Mouse (Mus musculus): ENCODE measurements around the gene Cdc34. TPM values are rescaled to one million over a fixed set of nuclear protein-coding genes. Genes with fewer than 3 reads are reported as not detected.

The Cdc34 gene
- 73.1 and 81.9 TPM in 2 replicates for polyA plus RNA-seq (2015; fragmentation: Nextera tagmentation; extraction: Ambion mirVana)

DNA sequence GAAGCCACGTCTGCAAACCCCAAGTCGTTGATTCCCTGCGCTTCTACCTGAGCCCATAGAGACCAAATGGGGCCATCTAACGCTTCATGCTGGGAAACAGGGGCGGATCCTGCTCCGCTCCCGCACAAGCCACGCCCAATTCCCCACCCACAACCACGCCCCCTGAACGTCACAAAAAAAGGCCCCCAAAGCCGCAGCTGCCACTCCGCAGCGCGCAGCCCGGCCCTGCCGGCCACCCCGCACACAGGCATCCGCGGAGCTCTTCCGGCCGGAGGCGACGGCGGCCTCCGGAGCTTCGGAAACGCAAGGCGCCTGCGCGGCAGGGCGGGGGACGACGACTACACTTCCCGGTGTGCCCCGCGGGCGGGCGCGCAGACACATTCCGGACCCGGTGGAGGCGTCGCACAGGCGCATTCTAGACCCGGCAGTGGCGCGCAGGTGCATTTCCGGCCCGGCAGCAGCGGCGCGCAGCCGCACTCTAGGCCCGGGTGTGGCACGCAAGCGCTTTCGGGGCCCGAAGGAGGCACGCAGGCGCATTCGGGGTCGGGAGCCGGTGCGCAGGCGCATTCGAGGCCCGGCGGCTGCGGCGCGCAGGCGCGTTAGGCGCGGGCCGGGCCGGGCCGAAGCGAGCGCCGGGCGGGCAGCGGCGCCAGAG lies at the start of gene Cdc34:
Cdc34 (plus strand) TSS at position 605 of the 655 bp plus-strand sequence.
- H3K9ac ChIP-seq (ENCODE audit: low read depth, low read length), result peak within 1 kb of the TSS; percentile 78
- peaks cover 12% of the 10 kb centered on the region for H3K36me3 ChIP-seq (ENCODE audit: control insufficient read depth, insufficient read depth, low read length)
- peak within 1 kb of the TSS; percentile 96 for H3K4me2 ChIP-seq (ENCODE audit: low read length)
- under 1% methylated on average over 67 of the region's 84 CpGs for WGBS
- H3K9me3 ChIP-seq (replicated peaks; ENCODE audit: control insufficient read depth, low read length, poor library complexity, severe bottlenecking), result no peaks in the 10 kb centered on the region
- peaks cover 18% of the 10 kb centered on the region for H3K4me1 ChIP-seq (ENCODE audit: control insufficient read depth, insufficient read depth, low read length)
- no peaks in the 10 kb centered on the region for H3K27me3 ChIP-seq (ENCODE audit: control insufficient read depth, insufficient read depth, low read depth, low read length)
- peak within 1 kb of the TSS; percentile 81 for H3K4me3 ChIP-seq (ENCODE audit: low read depth, low read length)
- ATAC-seq, result peak; percentile 95
- peak within 1 kb of the TSS; percentile 90 for H3K27ac ChIP-seq (ENCODE audit: low read length)

DNA sequence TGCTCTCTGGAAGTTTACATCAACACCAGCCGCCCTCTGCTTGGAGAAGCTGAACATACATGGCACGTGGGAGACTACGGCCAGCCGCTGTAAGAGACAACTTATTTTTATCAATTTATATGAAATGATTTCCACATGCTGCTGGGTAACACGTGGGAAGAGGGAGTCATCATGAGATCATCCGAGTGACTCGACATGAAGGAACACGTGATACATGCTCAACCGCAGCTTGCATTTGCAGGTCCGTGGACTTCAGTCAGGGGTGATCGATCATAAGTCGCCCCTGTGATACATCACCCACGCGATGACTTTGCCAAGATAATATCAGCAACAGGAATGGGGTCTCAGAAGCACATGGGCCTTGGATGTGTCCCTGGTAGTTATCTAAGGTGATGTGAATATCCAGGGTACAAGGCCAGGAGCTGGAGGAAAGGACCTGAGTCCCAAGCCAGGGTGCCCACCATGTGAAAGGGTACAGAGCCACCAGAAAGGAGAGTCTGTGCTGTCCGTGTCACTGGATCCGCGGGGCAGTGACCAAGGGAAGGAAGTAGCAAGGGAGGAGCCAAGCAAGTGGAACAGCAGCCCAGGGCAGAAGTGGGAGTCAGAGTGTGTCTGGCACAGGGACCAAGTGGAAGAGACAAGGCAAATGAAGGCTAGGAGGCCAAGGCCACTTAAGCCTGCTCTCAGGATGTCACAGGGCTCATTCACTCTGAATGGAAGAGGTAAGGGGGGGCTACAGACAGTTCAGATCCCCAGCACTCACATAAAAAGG lies 48.8 kb upstream of the Cdc34 start:
- WGBS, result 88% methylated on average over 17 of the region's 17 CpGs
- Histone ChIP-seq H3K4me2 (ENCODE audit: low read length) (no peak overlapping the region), H3K36me3 (ENCODE audit: control insufficient read depth, insufficient read depth, low read length) (no peaks in the 10 kb centered on the region), H3K27me3 (ENCODE audit: control insufficient read depth, insufficient read depth, low read depth, low read length) (no peaks in the 10 kb centered on the region), H3K4me1 (ENCODE audit: control insufficient read depth, insufficient read depth, low read length) (peaks cover 6% of the 10 kb centered on the region), H3K9ac (ENCODE audit: low read depth, low read length) (no peak overlapping the region), H3K27ac (ENCODE audit: low read length) (no peak overlapping the region), H3K4me3 (ENCODE audit: low read depth, low read length) (no peak overlapping the region), H3K9me3 (replicated peaks; ENCODE audit: control insufficient read depth, low read length, poor library complexity, severe bottlenecking) (no peaks in the 10 kb centered on the region)
- no peak for ATAC-seq

DNA sequence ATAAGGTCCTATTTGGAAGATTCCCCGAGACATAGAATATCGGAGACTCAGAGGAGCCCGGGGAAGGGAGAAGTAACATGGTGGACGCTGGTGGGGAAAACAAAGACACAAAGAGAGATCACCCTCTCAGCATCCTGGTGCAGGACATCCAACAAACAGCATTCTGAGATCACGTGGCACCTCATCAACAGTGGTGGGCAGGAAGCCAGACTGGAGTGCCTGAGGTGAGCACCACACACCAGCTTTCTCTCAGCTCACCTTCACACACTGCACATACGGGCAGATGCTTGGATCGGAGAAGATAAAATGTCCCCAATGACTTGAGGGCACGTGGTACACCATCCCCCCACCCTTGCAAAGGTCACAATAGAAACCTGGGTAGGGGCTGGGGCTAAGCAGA lies 45.7 kb upstream of the Cdc34 start:
- ATAC-seq, result no peak; the same call in 1 of the 2 replicates
- peaks cover 2% of the 10 kb centered on the region; the same call in 1 of the 2 replicates for H3K27me3 ChIP-seq (ENCODE audit: control insufficient read depth, insufficient read depth, low read depth, low read length)

DNA sequence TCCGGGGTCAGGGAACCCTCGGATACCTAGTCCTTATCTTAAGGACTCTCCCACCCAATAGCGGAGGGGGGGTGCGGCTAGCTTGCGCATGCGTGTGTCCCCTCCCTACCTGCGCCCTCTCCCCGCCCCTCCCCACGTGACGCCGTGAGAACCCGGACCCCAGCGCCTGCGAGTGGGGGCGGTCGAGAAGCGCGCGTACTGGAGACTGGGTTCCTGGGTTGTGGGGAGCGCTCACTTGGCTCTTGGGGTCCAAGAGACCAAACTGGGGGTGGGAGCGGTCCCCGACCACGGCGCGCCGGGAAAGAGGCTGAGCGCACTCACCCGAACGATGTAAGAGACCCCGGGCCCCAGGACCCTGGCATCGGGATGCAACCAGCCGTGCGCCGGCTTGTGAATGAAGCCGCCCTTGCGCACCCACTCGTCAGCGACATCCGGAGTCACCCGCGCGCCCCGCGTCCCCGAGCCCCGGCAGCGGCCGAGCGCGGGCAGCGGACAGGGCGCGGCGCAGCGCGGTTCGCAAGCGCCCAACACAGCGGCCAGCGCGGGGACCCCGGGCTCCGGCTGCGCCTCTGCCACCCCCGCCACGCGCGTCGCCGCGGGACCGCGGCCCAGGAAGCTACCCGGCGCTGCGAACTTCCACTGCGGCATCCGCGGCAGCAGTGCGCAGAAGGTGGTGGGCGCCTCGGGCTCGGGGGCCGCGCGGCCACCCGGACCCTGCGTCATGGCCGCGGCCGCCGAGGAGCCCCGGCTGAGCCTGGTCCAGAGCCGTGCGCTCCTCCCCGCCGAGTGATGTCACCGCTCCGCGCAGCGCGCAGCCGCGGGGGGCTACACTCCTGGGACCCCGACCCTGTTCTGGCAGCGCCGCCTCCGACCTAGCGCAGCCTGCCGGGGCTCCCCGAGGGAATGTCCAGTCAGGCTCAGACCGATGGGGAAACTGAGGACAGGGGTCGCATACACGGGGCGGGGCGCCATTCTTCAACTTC lies 44.6 kb upstream of the Cdc34 start, which contains the start of gene Shc2:
Shc2 (minus strand) TSS at position 791 of the 983 bp plus-strand sequence.
- WGBS, result under 1% methylated on average over 74 of the region's 116 CpGs
- peaks cover 15% of the 10 kb centered on the region for H3K4me1 ChIP-seq (ENCODE audit: control insufficient read depth, insufficient read depth, low read length)
- H3K36me3 ChIP-seq (ENCODE audit: control insufficient read depth, insufficient read depth, low read length), result no peaks in the 10 kb centered on the region
- peak; percentile 91 for ATAC-seq
- peak within 1 kb of the TSS; percentile 83 for H3K4me3 ChIP-seq (ENCODE audit: low read depth, low read length)
- peak within 1 kb of the TSS; percentile 95 for H3K9ac ChIP-seq (ENCODE audit: low read depth, low read length)
- H3K27me3 ChIP-seq (ENCODE audit: control insufficient read depth, insufficient read depth, low read depth, low read length), result peaks cover 2% of the 10 kb centered on the region; the same call in 1 of the 2 replicates
- H3K9me3 ChIP-seq (replicated peaks; ENCODE audit: control insufficient read depth, low read length, poor library complexity, severe bottlenecking), result no peaks in the 10 kb centered on the region
- H3K4me2 ChIP-seq (ENCODE audit: low read length), result peak within 1 kb of the TSS; percentile 90
- H3K27ac ChIP-seq (ENCODE audit: low read length), result peak within 1 kb of the TSS; percentile 93

More for the DNA sequence above, 45.7 kb upstream of the Cdc34 start:
- H3K27ac ChIP-seq (ENCODE audit: low read length), result no peak overlapping the region
- peak overlapping the region; percentile 83 for H3K4me3 ChIP-seq (ENCODE audit: low read depth, low read length)
- no peaks in the 10 kb centered on the region for H3K36me3 ChIP-seq (ENCODE audit: control insufficient read depth, insufficient read depth, low read length)
- WGBS, result 70% methylated on average over 8 of the region's 8 CpGs
- peaks cover 15% of the 10 kb centered on the region for H3K4me1 ChIP-seq (ENCODE audit: control insufficient read depth, insufficient read depth, low read length)
- H3K4me2 ChIP-seq (ENCODE audit: low read length), result peak overlapping the region; percentile 90
- H3K9ac ChIP-seq (ENCODE audit: low read depth, low read length), result peak overlapping the region; percentile 95; the same call in 1 of the 2 replicates
- no peaks in the 10 kb centered on the region for H3K9me3 ChIP-seq (replicated peaks; ENCODE audit: control insufficient read depth, low read length, poor library complexity, severe bottlenecking)

DNA sequence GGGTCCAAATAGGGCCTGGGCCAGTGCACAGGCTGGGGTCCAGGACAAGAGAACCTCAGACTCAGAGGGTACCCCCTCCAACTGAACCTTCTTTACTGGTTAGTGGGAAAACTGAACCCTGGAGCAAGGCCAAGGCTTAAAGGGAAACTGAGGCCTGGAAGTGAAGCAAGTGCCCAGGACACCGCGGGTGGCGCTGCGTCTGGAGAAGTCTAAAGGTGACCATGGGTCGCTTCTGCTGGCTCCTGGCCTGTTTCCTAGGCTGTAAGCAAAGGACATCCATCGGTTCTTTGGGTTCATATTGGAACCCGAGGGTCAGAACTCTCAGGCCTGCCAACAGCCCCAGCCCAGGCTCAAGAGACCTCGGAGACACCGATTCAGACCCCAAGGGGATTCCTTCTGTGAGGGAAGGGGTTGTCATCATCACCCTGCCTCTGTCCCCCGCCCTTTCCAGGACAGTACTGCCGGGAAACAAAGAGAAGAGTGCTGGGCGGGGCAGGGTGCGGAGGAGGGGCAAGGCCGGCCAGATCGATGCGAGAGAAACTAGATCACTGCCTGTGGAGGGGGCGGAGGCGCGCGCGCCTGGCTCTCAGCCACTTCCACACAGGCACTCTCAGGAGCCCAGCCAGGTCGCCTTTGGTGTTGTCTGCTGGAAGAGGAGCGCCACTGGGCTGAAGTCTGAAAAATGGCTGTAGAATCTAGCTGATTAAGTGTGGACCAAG lies 43.4 kb upstream of the Cdc34 start:
- Histone ChIP-seq H3K27me3 (ENCODE audit: control insufficient read depth, insufficient read depth, low read depth, low read length) (peaks cover 2% of the 10 kb centered on the region; the same call in 1 of the 2 replicates), H3K9me3 (replicated peaks; ENCODE audit: control insufficient read depth, low read length, poor library complexity, severe bottlenecking) (no peaks in the 10 kb centered on the region), H3K4me1 (ENCODE audit: control insufficient read depth, insufficient read depth, low read length) (peaks cover 15% of the 10 kb centered on the region), H3K36me3 (ENCODE audit: control insufficient read depth, insufficient read depth, low read length) (no peaks in the 10 kb centered on the region), H3K9ac (ENCODE audit: low read depth, low read length) (peak overlapping the region; percentile 95), H3K27ac (ENCODE audit: low read length) (no peak overlapping the region; the same call in 1 of the 2 replicates), H3K4me2 (ENCODE audit: low read length) (peak overlapping the region; percentile 90), H3K4me3 (ENCODE audit: low read depth, low read length) (no peak overlapping the region)
- 4% methylated on average over 23 of the region's 23 CpGs for WGBS
- no peak for ATAC-seq

DNA sequence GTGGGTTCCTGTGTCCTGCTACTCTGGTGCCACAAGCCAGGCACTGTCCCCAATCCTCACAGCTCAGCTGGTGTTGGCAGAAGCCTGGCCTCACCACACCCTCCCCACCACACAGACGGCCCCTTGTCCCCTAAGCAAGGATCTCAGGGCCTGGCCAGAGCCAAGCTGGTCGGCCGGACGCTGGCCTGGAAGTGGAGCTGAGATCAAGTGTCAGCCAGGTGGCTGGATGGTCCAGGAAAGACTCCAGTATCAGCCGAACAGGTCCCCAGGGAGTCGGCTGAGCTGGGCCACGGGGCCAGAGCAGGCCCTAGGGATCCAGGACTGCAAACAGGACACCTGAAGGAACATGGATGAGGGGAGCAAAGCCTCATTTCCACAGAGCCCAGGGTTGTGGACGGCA lies 36.3 kb upstream of the Cdc34 start, which contains the start of gene Odf3l2:
Odf3l2 (minus strand) TSS at position 28 of the 400 bp plus-strand sequence.
- no peak within 1 kb of the TSS for H3K9ac ChIP-seq (ENCODE audit: low read depth, low read length)
- no peaks in the 10 kb centered on the region for H3K27me3 ChIP-seq (ENCODE audit: control insufficient read depth, insufficient read depth, low read depth, low read length)
- H3K4me1 ChIP-seq (ENCODE audit: control insufficient read depth, insufficient read depth, low read length), result no peaks in the 10 kb centered on the region
- H3K9me3 ChIP-seq (replicated peaks; ENCODE audit: control insufficient read depth, low read length, poor library complexity, severe bottlenecking), result no peaks in the 10 kb centered on the region
- no peaks in the 10 kb centered on the region for H3K36me3 ChIP-seq (ENCODE audit: control insufficient read depth, insufficient read depth, low read length)
- no peak within 1 kb of the TSS for H3K27ac ChIP-seq (ENCODE audit: low read length)
- H3K4me3 ChIP-seq (ENCODE audit: low read depth, low read length), result no peak within 1 kb of the TSS
- ATAC-seq, result no peak
- no peak within 1 kb of the TSS for H3K4me2 ChIP-seq (ENCODE audit: low read length)
- WGBS, result 77% methylated on average over 8 of the region's 8 CpGs

DNA sequence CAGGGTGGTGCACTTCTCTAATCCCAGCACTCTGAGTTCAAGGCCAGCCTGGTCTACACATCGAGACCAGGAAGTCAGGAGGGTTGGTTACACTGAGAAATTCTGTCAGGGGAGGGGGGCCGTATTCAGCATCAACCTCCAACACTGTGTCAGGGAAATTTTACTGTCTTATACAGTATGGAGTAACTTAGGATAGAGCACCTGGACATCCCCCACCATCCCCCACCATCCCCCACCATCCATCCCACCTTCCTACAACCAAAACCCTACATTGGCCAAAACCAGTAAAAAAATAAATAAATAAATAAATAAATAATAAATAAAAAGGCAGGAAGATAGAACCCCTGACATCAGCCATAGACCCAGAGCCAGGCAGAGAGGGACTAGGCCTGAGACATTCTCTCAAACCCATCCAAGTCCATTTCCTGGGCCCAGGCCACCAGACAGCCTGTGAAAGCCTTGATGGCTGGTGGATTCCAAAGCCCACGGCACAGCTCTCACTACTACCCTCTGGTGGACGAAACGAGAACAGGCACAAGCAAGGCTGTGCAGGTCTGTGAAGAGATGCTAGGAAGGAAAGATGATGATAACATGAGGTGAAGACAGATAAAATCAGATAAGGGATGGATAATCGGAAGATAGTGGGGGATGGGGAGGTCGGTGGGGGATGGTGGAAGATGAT lies 32.8 kb upstream of the Cdc34 start:
- Histone ChIP-seq H3K36me3 (ENCODE audit: control insufficient read depth, insufficient read depth, low read length) (no peaks in the 10 kb centered on the region), H3K9me3 (replicated peaks; ENCODE audit: control insufficient read depth, low read length, poor library complexity, severe bottlenecking) (no peaks in the 10 kb centered on the region), H3K9ac (ENCODE audit: low read depth, low read length) (no peak overlapping the region), H3K27me3 (ENCODE audit: control insufficient read depth, insufficient read depth, low read depth, low read length) (no peaks in the 10 kb centered on the region), H3K4me3 (ENCODE audit: low read depth, low read length) (no peak overlapping the region), H3K4me1 (ENCODE audit: control insufficient read depth, insufficient read depth, low read length) (peaks cover 6% of the 10 kb centered on the region), H3K4me2 (ENCODE audit: low read length) (no peak overlapping the region), H3K27ac (ENCODE audit: low read length) (no peak overlapping the region)
- peak; percentile 52; the same call in 1 of the 2 replicates for ATAC-seq
- 35% methylated on average over 7 of the region's 7 CpGs for WGBS
